Mouse (Mus musculus): Measurements from ENCODE around the gene Cfap77.

GRCm38 (mm10) chr2:28938997-28939396 lies 115.9 kb downstream of the Cfap77 start:
- TF ChIP-seq CTCF (IDR thresholded peaks at IDR 0.05; ENCODE audit: extremely low read depth, insufficient read length, insufficient replicate concordance, low read depth, low read length) (no peak), POLR2A (IDR thresholded peaks at IDR 0.05; ENCODE audit: low read depth, low read length) (no peak)

Data from small intestine, adult 2 months (tissue).